Comparison of ENCODE assay signal across 28 mouse cellular contexts in the genomic region with DNA sequence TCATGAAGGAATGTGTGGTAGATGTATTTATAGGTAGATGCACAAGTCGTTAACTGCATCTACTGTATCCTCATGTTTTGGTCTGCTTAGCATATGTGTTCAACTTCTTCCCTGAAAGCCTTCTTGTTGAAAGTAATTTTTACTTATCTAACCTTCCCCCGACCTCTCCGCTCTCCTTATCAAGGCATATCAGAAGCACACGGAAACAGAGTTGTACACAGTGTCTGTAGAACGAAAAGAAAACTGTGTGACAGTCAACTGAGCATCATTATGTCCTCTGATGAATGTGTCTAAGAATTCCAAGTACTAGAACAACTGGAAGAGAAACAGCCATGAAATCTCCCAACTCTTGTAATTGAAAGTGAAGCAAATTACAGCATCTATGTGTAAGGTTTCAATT.
"Had no signal": no experiment of that assay in that cellular context is flagged by ENCODE, and none has a peak within 500 bp of the region (broad histone marks: within the 10 kb centered on the region; RNA-seq: fewer than 3 reads in every experiment).

No protein-coding gene starts in this region.

- H3K36me3 ChIP-seq: embryonic facial prominence, embryonic 10.5 days; embryonic facial prominence, embryonic 12.5 days; embryonic facial prominence, embryonic 13.5 days; embryonic facial prominence, embryonic 15.5 days; forebrain, embryonic 10.5 days; forebrain, embryonic 12.5 days; forebrain, embryonic 15.5 days; heart, embryonic 10.5 days had no signal

- H3K9me3 ChIP-seq: embryonic facial prominence, embryonic 10.5 days; embryonic facial prominence, embryonic 12.5 days; embryonic facial prominence, embryonic 13.5 days; embryonic facial prominence, embryonic 15.5 days; forebrain, embryonic 10.5 days; forebrain, embryonic 12.5 days; forebrain, embryonic 13.5 days; forebrain, embryonic 15.5 days; heart, embryonic 10.5 days had no signal

- H3K27ac ChIP-seq: embryonic facial prominence, embryonic 10.5 days; embryonic facial prominence, embryonic 12.5 days; embryonic facial prominence, embryonic 13.5 days; embryonic facial prominence, embryonic 15.5 days; forebrain, embryonic 10.5 days; forebrain, embryonic 12.5 days; forebrain, embryonic 13.5 days; forebrain, embryonic 15.5 days; gastrocnemius, adult 2 months; heart, adult 2 months; heart, embryonic 10.5 days had no signal

- ATAC-seq: forebrain, embryonic 13.5 days; forebrain, embryonic 14.5 days; forebrain, embryonic 15.5 days; forebrain, embryonic 16.5 days; forebrain, postnatal 0 days had no signal

- DNase-seq: cerebellum, adult 9-10 months; cerebellum, adult 9-11 months; cerebellum, postnatal 10 days; cerebellum, postnatal 14 days; cerebellum, postnatal 25 days; cerebellum, postnatal 36 days; embryo, embryonic 11 days; forebrain, postnatal 0 days; gastrocnemius, adult 2 months; gastrocnemius, postnatal 10 days; gastrocnemius, postnatal 14 days; gastrocnemius, postnatal 25 days; gastrocnemius, postnatal 36 days; heart, adult 11 months; heart, adult 18-20 months; heart, adult 2 months had no signal

- H3K4me3 ChIP-seq: embryonic facial prominence, embryonic 10.5 days; embryonic facial prominence, embryonic 12.5 days; embryonic facial prominence, embryonic 13.5 days; embryonic facial prominence, embryonic 15.5 days; erythroblast, embryonic 14.5 days; forebrain, embryonic 10.5 days; forebrain, embryonic 12.5 days; forebrain, embryonic 13.5 days; forebrain, embryonic 15.5 days; gastrocnemius, adult 2 months; heart, adult 2 months; heart, embryonic 10.5 days had no signal

- H3K9ac ChIP-seq: embryonic facial prominence, embryonic 12.5 days; embryonic facial prominence, embryonic 13.5 days; embryonic facial prominence, embryonic 15.5 days; forebrain, embryonic 12.5 days; forebrain, embryonic 13.5 days; forebrain, embryonic 15.5 days; forebrain, postnatal 0 days had no signal

- H3K4me1 ChIP-seq: embryonic facial prominence, embryonic 10.5 days; embryonic facial prominence, embryonic 12.5 days; embryonic facial prominence, embryonic 13.5 days; embryonic facial prominence, embryonic 15.5 days; forebrain, embryonic 10.5 days; forebrain, embryonic 12.5 days; forebrain, embryonic 13.5 days; forebrain, embryonic 15.5 days; heart, embryonic 10.5 days had no signal

- H3K27me3 ChIP-seq: embryonic facial prominence, embryonic 12.5 days; embryonic facial prominence, embryonic 13.5 days; embryonic facial prominence, embryonic 15.5 days; forebrain, embryonic 12.5 days; forebrain, embryonic 13.5 days; forebrain, embryonic 15.5 days had no signal
